Mouse (Mus musculus) liver, embryonic 18 days (tissue): ENCODE data around the gene Tas2r117. TPM values are rescaled to one million over a fixed set of nuclear protein-coding genes. Genes with fewer than 3 reads are reported as not detected.

Experiments used
- polyA plus RNA-seq: library from polyadenylated mRNA; depleted of rRNA; stranded (reverse); fragments of >200 nt; gene quantifications from 2 replicates; pipeline ENCODE4 v1.2.3, GENCODE M21; 2012; rRNA removed

Tas2r117 gene
- polyA plus RNA-seq, result not detected in 2 replicates

GRCm38 (mm10) chr6:132802518-132802917, at the start of gene Tas2r117:
Gene Tas2r117, plus strand, starts transcription at chr6:132802818.

GRCm38 (mm10) chr6:132754430-132754829, 48.2 kb upstream of the Tas2r117 start, which contains the start of gene Tas2r124:
Gene Tas2r124, plus strand, starts transcription at chr6:132754730.

GRCm38 (mm10) chr6:132761831-132762230, 40.8 kb upstream of the Tas2r117 start, which contains the start of gene Tas2r102:
Gene Tas2r102, plus strand, starts transcription at chr6:132762131.

GRCm38 (mm10) chr6:132778062-132778461, 24.6 kb upstream of the Tas2r117 start, which contains the start of gene Tas2r136:
Gene Tas2r136, minus strand, starts transcription at chr6:132778162.

GRCm38 (mm10) chr6:132846842-132847241, 44.2 kb downstream of the Tas2r117 start, which contains the start of gene Tas2r123:
Gene Tas2r123, plus strand, starts transcription at chr6:132847142.

Other genes starting within 250 kb of the Tas2r117 start
- not detected in 2 replicates for gene Prh1, start 233.0 kb upstream of the Tas2r117 start, polyA plus RNA-seq
- not detected in 2 replicates for gene Prp2, start 206.9 kb upstream of the Tas2r117 start, polyA plus RNA-seq
- not detected in 2 replicates for gene A630073D07Rik, start 151.3 kb upstream of the Tas2r117 start, polyA plus RNA-seq
- gene Tas2r120, start 145.9 kb upstream of the Tas2r117 start, polyA plus RNA-seq, result not detected in 2 replicates
- gene Tas2r121, start 101.8 kb upstream of the Tas2r117 start, polyA plus RNA-seq, result not detected in 2 replicates
- not detected in 2 replicates for gene Tas2r122, start 90.9 kb upstream of the Tas2r117 start, polyA plus RNA-seq
- gene Tas2r115, start 64.8 kb upstream of the Tas2r117 start, polyA plus RNA-seq, result not detected in 2 replicates
- not detected in 2 replicates for gene Tas2r124, start 48.1 kb upstream of the Tas2r117 start, polyA plus RNA-seq
- gene Tas2r102, start 40.7 kb upstream of the Tas2r117 start, polyA plus RNA-seq, result not detected in 2 replicates
- gene Tas2r136, start 24.7 kb upstream of the Tas2r117 start, polyA plus RNA-seq, result not detected in 2 replicates
- not detected in 2 replicates for gene Tas2r123, start 44.3 kb downstream of the Tas2r117 start, polyA plus RNA-seq
- not detected in 2 replicates for gene Tas2r116, start 52.6 kb downstream of the Tas2r117 start, polyA plus RNA-seq
- gene Tas2r110, start 65.2 kb downstream of the Tas2r117 start, polyA plus RNA-seq, result not detected in 2 replicates
- not detected in 2 replicates for gene Tas2r113, start 90.2 kb downstream of the Tas2r117 start, polyA plus RNA-seq
- not detected in 2 replicates for gene Tas2r125, start 106.8 kb downstream of the Tas2r117 start, polyA plus RNA-seq
- not detected in 2 replicates for gene Tas2r129, start 148.3 kb downstream of the Tas2r117 start, polyA plus RNA-seq
- gene Tas2r131, start 155.1 kb downstream of the Tas2r117 start, polyA plus RNA-seq, result not detected in 2 replicates
- gene Tas2r109, start 178.1 kb downstream of the Tas2r117 start, polyA plus RNA-seq, result not detected in 2 replicates
- gene Tas2r103, start 234.3 kb downstream of the Tas2r117 start, polyA plus RNA-seq, result not detected in 2 replicates